Comparison of ENCODE assay signal across 23 mouse cellular contexts in the genomic region with DNA sequence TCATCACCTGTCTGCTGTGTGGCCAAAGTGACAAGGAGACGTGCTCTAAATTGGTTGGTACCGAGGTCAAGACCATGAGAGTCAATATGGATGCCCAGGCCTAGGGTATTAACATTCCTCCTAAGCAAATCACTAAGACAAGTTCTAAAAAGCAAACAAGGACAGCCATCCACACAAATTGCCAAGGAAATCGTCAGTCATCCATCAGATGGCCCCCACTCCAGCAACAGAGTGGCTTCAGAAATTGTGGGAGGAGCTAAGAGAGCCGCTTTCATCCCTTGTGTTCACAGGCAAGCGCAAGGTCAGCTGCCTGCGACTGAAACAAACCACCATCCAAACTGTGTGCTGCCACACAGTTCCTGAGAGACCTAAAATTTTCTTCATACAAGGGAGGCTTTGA. TPM values are rescaled to one million over a fixed set of nuclear protein-coding genes. Genes with fewer than 3 reads are reported as not detected.
DNase-seq lines count a peak whose midpoint lies in the region; ATAC-seq lines count a peak whose summit lies in the region.
"Had no signal": no experiment of that assay in that cellular context is flagged by ENCODE, and none has a peak within 500 bp of the region (broad histone marks: within the 10 kb centered on the region; RNA-seq: fewer than 3 reads in every experiment).

No protein-coding gene starts in this region.

- WGBS in heart, embryonic 14.5 days: 31% methylated on average over 6 of the region's 6 CpGs
- WGBS in midbrain, embryonic 11.5 days: 57% methylated on average over 6 of the region's 6 CpGs
- WGBS in midbrain, embryonic 16.5 days: 61% methylated on average over 6 of the region's 6 CpGs

- ATAC-seq in heart, embryonic 14.5 days (ENCODE audit: insufficient number of reproducible peaks, insufficient read depth, low FRiP score, low read depth): no peak
- no peak for ATAC-seq in midbrain, embryonic 11.5 days (ENCODE audit: low FRiP score)
- no peak for ATAC-seq in midbrain, embryonic 16.5 days
- ATAC-seq in inflammation-experienced regulatory T-cells, adult 6 months: no peak
- ATAC-seq: forebrain, embryonic 14.5 days; intestine, embryonic 16.5 days had no signal

- no peak overlapping the region for H3K27ac ChIP-seq in heart, embryonic 14.5 days (replicated peaks in 1 of 2; ENCODE audit: control insufficient read depth in 1 of 2, insufficient read depth in 1 of 2, low read depth in 2 of 2, low read length in 2 of 2)
- no peak overlapping the region for H3K27ac ChIP-seq in midbrain, embryonic 11.5 days (ENCODE audit: low read depth, low read length)
- no peak overlapping the region for H3K27ac ChIP-seq in midbrain, embryonic 16.5 days (ENCODE audit: low read length)
- H3K27ac ChIP-seq: hindbrain, embryonic 12.5 days; liver, embryonic 14.5 days; neural tube, embryonic 13.5 days; stomach, postnatal 0 days had no signal

- peak overlapping the region; percentile 84 for H3K4me2 ChIP-seq in heart, embryonic 14.5 days (ENCODE audit: low read length)
- H3K4me2 ChIP-seq in midbrain, embryonic 11.5 days: no peak overlapping the region
- no peak overlapping the region for H3K4me2 ChIP-seq in midbrain, embryonic 16.5 days (ENCODE audit: low read length)

- H3K27me3 ChIP-seq in heart, embryonic 14.5 days (ENCODE audit: control insufficient read depth, insufficient read depth, low read length): no peaks in the 10 kb centered on the region
- no peaks in the 10 kb centered on the region for H3K27me3 ChIP-seq in midbrain, embryonic 11.5 days (ENCODE audit: control insufficient read depth, insufficient read depth, low read length)
- no peaks in the 10 kb centered on the region for H3K27me3 ChIP-seq in midbrain, embryonic 16.5 days (ENCODE audit: control insufficient read depth, insufficient read depth, low read depth, low read length)
- H3K27me3 ChIP-seq: hindbrain, embryonic 12.5 days; neural tube, embryonic 13.5 days had no signal

- intact Hi-C loops in heart, postnatal 10 days (cut with DNase I): loop anchor here (2.0 to 5.0 kb wide), 2 partner anchors 95 to 244 kb away; a partner anchor contains a TSS
- intact Hi-C loops in left cerebral cortex, postnatal 36 days (cut with DNase I): loop anchor here (5.0 kb wide), 1 partner anchor 94 kb away; a partner anchor contains a TSS

- H3K9me3 ChIP-seq in heart, embryonic 14.5 days (ENCODE audit: control insufficient read depth, low read length): no peaks in the 10 kb centered on the region
- H3K9me3 ChIP-seq in midbrain, embryonic 11.5 days (ENCODE audit: control insufficient read depth, low read length): no peaks in the 10 kb centered on the region
- H3K9me3 ChIP-seq in midbrain, embryonic 16.5 days (replicated peaks; ENCODE audit: control insufficient read depth, low read length, poor library complexity, severe bottlenecking): no peaks in the 10 kb centered on the region
- H3K9me3 ChIP-seq: hindbrain, embryonic 12.5 days; kidney, embryonic 15.5 days; neural tube, embryonic 13.5 days had no signal

- peak; percentile 46 for DNase-seq in adrenal gland, adult 2 months
- no peak for DNase-seq in adrenal gland, postnatal 4 days (ENCODE audit: low spot score in 2 of 2)
- DNase-seq in heart, postnatal 10 days: no peak
- DNase-seq in midbrain, embryonic 11.5 days (ENCODE audit: low spot score, missing footprints): peak; percentile 56
- DNase-seq in left cerebral cortex, postnatal 36 days (ENCODE audit: low spot score in 2 of 2): no peak
- DNase-seq: cerebellum, postnatal 10 days; lung, postnatal 14 days; right cerebral cortex, postnatal 25 days; thymus, postnatal 14 days had no signal

- no peak overlapping the region for H3K9ac ChIP-seq in heart, embryonic 14.5 days (ENCODE audit: low read length)
- H3K9ac ChIP-seq in midbrain, embryonic 11.5 days (ENCODE audit: low read length): no peak overlapping the region
- no peak overlapping the region for H3K9ac ChIP-seq in midbrain, embryonic 16.5 days (ENCODE audit: low read depth, low read length)
- H3K9ac ChIP-seq: hindbrain, embryonic 12.5 days; liver, embryonic 14.5 days had no signal

- H3K4me3 ChIP-seq in heart, embryonic 14.5 days (ENCODE audit: control insufficient read depth in 1 of 2, insufficient read depth in 1 of 2, low read depth in 1 of 2, low read length in 2 of 2): no peak overlapping the region
- H3K4me3 ChIP-seq in midbrain, embryonic 11.5 days (ENCODE audit: low read depth, low read length): no peak overlapping the region
- no peak overlapping the region for H3K4me3 ChIP-seq in midbrain, embryonic 16.5 days (ENCODE audit: low read depth, low read length)
- H3K4me3 ChIP-seq: erythroblast, embryonic 14.5 days; hindbrain, embryonic 12.5 days; megakaryocyte, embryonic 14.5 days had no signal

- peaks cover 9% of the 10 kb centered on the region for H3K36me3 ChIP-seq in heart, embryonic 14.5 days (ENCODE audit: control insufficient read depth, insufficient read depth, low read length)
- H3K36me3 ChIP-seq in midbrain, embryonic 11.5 days (ENCODE audit: control insufficient read depth, insufficient read depth, low read length): no peaks in the 10 kb centered on the region
- no peaks in the 10 kb centered on the region for H3K36me3 ChIP-seq in midbrain, embryonic 16.5 days (ENCODE audit: control insufficient read depth, insufficient read depth, low read length)
- H3K36me3 ChIP-seq: kidney, embryonic 15.5 days; neural tube, embryonic 13.5 days had no signal

- H3K4me1 ChIP-seq in heart, embryonic 14.5 days (ENCODE audit: control insufficient read depth in 2 of 2, insufficient read depth in 2 of 2, low read length in 2 of 2): peaks cover 8% of the 10 kb centered on the region in 2 experiments; a peak in 3 of 4 replicates
- H3K4me1 ChIP-seq in midbrain, embryonic 11.5 days (ENCODE audit: control insufficient read depth, insufficient read depth, low read length): peaks cover 6% of the 10 kb centered on the region
- H3K4me1 ChIP-seq in midbrain, embryonic 16.5 days (ENCODE audit: control insufficient read depth, insufficient read depth, low read length): peaks cover 14% of the 10 kb centered on the region; the same call in 1 of the 2 replicates

RNA-seq across cellular contexts. Expression of a gene that starts 1.0 kb away (rescaled TPM):
- total RNA-seq in adrenal gland, adult 2 months (2021): 100 to 1,000 TPM; 114 to 198 TPM
- polyA plus RNA-seq in adrenal gland, adult 2 months (2012; rRNA removed): 15.4 TPM in 2 replicates
- total RNA-seq in adrenal gland, postnatal 4 days (2021): 100 to 1,000 TPM; 114 to 129 TPM
- 78.2 and 84.0 TPM in 2 replicates for polyA plus RNA-seq in heart, embryonic 14.5 days (2014; fragmentation: Nextera tagmentation; extraction: Ambion mirVana)
- total RNA-seq in heart, postnatal 10 days (2021): 100 to 1,000 TPM in 1 of 2 experiments, 10 to 100 TPM in 1; 93.8 to 102 TPM
- polyA plus RNA-seq in midbrain, embryonic 11.5 days (2014; fragmentation: Nextera tagmentation; extraction: Ambion mirVana): 53.2 and 64.8 TPM in 2 replicates
- polyA plus RNA-seq in midbrain, embryonic 16.5 days (2015; fragmentation: Nextera tagmentation; extraction: Ambion mirVana): 59.2 and 63.2 TPM in 2 replicates
- polyA plus RNA-seq in inflammation-experienced regulatory T-cells, adult 6 months (2017; shearing (Covaris generic)): not detected
- total RNA-seq in left cerebral cortex, postnatal 36 days (2021): 10 to 100 TPM; 22.0 to 24.2 TPM
- total RNA-seq: MEL; monocyte, adult 5-6 weeks had no signal
- polyA plus RNA-seq: erythroblast, embryonic 14.5 days had no signal

Comparison
In these comparisons a context has a peak if more than half of its experiments do, and no peak if none do; other contexts are left out.
1. DNase-seq: peak in adrenal gland, adult 2 months (single experiment) and midbrain, embryonic 11.5 days (single experiment); none in adrenal gland, postnatal 4 days (0 of 2), heart, postnatal 10 days (0 of 2) and left cerebral cortex, postnatal 36 days (0 of 2).
2. RNA of a gene that starts 1.0 kb away (polyA plus RNA-seq): 78.2 to 84.0 TPM in heart, embryonic 14.5 days, 59.2 to 63.2 TPM in midbrain, embryonic 16.5 days, 53.2 to 64.8 TPM in midbrain, embryonic 11.5 days and 15.4 TPM in adrenal gland, adult 2 months; not detected in inflammation-experienced regulatory T-cells, adult 6 months; every median in the first group is over 10 times any median in the second.